ENCODE assay signal across 8 mouse cellular contexts in the genomic region with DNA sequence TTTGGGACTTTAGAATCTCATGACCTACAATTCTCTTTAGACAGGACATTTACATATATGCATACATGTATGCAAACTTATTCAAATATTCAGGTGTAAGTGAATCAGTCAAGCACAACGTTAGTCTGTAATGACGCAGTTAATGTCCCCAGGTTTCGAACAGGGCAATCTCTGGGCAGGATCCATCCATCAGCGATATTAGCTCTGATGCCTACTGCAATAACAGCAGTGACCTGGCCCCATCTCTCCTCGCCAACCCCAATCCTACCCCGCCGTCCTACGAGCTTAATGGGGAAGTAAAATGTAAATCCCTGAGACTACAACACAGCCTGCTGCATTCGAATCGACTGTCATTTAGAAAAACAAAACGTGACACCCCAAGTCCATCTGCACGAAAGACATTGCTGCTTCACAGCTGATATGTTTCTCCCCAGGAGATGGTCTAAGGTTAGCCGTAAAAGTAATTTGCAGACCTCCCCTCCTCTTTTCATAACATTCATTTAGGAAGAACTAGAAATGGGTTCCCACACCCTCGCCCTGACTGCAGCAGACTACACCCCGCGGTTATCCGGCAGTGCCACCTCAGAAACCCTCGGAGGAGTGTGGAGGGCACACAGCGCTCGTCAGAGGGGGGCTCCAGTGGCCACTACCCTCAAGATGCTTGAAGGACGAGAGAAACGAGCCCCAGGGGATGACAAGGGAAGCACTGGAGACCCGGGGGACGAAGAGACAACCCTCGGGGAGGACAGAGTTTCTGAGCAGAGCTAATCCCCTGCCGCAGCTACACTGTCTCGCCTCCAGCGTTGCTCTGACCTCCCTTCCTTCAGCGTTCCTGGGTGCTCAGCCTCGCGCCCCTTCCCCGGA. TPM values are rescaled to one million over a fixed set of nuclear protein-coding genes. Genes with fewer than 3 reads are reported as not detected.
DNase-seq lines count a peak whose midpoint lies in the region; ATAC-seq and TF ChIP-seq lines count a peak whose summit lies in the region.

No protein-coding gene starts in this region.

- 2% methylated on average over 32 of the region's 32 CpGs for WGBS in embryonic facial prominence, embryonic 15.5 days

- H3K27ac ChIP-seq in embryonic facial prominence, embryonic 15.5 days (replicated peaks): peak overlapping the region; percentile 48

- peak overlapping the region; percentile 93 for H3K9ac ChIP-seq in embryonic facial prominence, embryonic 15.5 days

- no peaks in the 10 kb centered on the region for H3K9me3 ChIP-seq in embryonic facial prominence, embryonic 15.5 days (replicated peaks)

- CTCF ChIA-PET in Patski (lab: Charles Lee): interaction anchor here (0.8 kb wide), 1 partner anchor 27 kb away, joined by 3 read pairs; no protein-coding TSS in a partner anchor

- H3K4me1 ChIP-seq in embryonic facial prominence, embryonic 15.5 days: peaks cover 13% of the 10 kb centered on the region

- H3K4me2 ChIP-seq in embryonic facial prominence, embryonic 15.5 days (replicated peaks): peak overlapping the region; percentile 69

- peak; percentile 19 to 50 for DNase-seq in left cerebral cortex, adult 18-20 months (ENCODE audit: low spot score in 2 of 2)
- no peak for DNase-seq in left cerebral cortex, postnatal 36 days (ENCODE audit: low spot score in 2 of 2)
- DNase-seq in Patski (ENCODE audit: low read depth, low spot score): no peak
- peak; percentile 21 for DNase-seq in lung, postnatal 14 days
- peak; percentile 15 to 30 for DNase-seq in spleen, adult 18-20 months
- no peak for DNase-seq in layer of hippocampus, postnatal 14 days (ENCODE audit: low spot score in 2 of 2)

- POLR2A ChIA-PET in Patski (lab: Charles Lee): no interaction called here

- no peak for TF ChIP-seq CTCF in Patski (IDR thresholded peaks at IDR 0.05)

- H3K4me3 ChIP-seq in embryonic facial prominence, embryonic 15.5 days (replicated peaks): peak overlapping the region; percentile 81

- no peaks in the 10 kb centered on the region for H3K27me3 ChIP-seq in Patski
- no peaks in the 10 kb centered on the region for H3K27me3 ChIP-seq in embryonic facial prominence, embryonic 15.5 days

- peak; percentile 41 for ATAC-seq in Patski
- peak; percentile 72 for ATAC-seq in embryonic facial prominence, embryonic 15.5 days (ENCODE audit: insufficient number of reproducible peaks, low FRiP score, low TSS enrichment, low read depth)
- peak; percentile 70 for ATAC-seq in inflammation-experienced regulatory T-cells, adult 6 months

- intact Hi-C loops in left cerebral cortex, postnatal 36 days (cut with DNase I): no loop called here

- no peaks in the 10 kb centered on the region for H3K36me3 ChIP-seq in embryonic facial prominence, embryonic 15.5 days

- in situ Hi-C loops in Patski (cut with MboI; ENCODE audit: low pct_unique_long_range_greater_than_20kb): no loop called here

RNA-seq across cellular contexts. Expression of gene Nsf, which starts 0.6 kb away (rescaled TPM):
- 1,000 to 10,000 TPM; 1,028 to 1,036 TPM for total RNA-seq in left cerebral cortex, adult 18-20 months (2021)
- total RNA-seq in left cerebral cortex, postnatal 36 days (2021): 100 to 1,000 TPM; 883 to 922 TPM
- 26.3 TPM for polyA plus RNA-seq in Patski (2021)
- polyA plus RNA-seq in embryonic facial prominence, embryonic 15.5 days (2015; fragmentation: Nextera tagmentation; extraction: Ambion mirVana): 47.0 and 51.4 TPM in 2 replicates
- polyA plus RNA-seq in inflammation-experienced regulatory T-cells, adult 6 months (2017; shearing (Covaris generic)): 10 to 100 TPM; 52.2 to 85.6 (median 76.6) TPM
- 1,000 to 10,000 TPM in 1 of 2 experiments, 100 to 1,000 TPM in 1; 994 to 1,064 TPM for total RNA-seq in layer of hippocampus, postnatal 14 days (2021)

RNA-seq across cellular contexts. Expression of gene Arf2, which starts 13.3 kb away (rescaled TPM):
- total RNA-seq in left cerebral cortex, adult 18-20 months (2021): 10 to 100 TPM; 53.2 to 57.6 TPM
- total RNA-seq in left cerebral cortex, postnatal 36 days (2021): 10 to 100 TPM; 46.4 to 49.9 TPM
- 35.9 TPM for polyA plus RNA-seq in Patski (2021)
- 64.5 and 65.3 TPM in 2 replicates for polyA plus RNA-seq in embryonic facial prominence, embryonic 15.5 days (2015; fragmentation: Nextera tagmentation; extraction: Ambion mirVana)
- polyA plus RNA-seq in inflammation-experienced regulatory T-cells, adult 6 months (2017; shearing (Covaris generic)): 10 to 100 TPM; 12.1 to 14.5 (median 12.6) TPM
- 10 to 100 TPM; 55.8 to 56.2 TPM for total RNA-seq in layer of hippocampus, postnatal 14 days (2021)

Comparison
In these comparisons a context has a peak if more than half of its experiments do, and no peak if none do; other contexts are left out.
1. DNase-seq: peak in left cerebral cortex, adult 18-20 months (2 of 2), lung, postnatal 14 days (single experiment) and spleen, adult 18-20 months (2 of 2); none in left cerebral cortex, postnatal 36 days (0 of 2), Patski (single experiment) and layer of hippocampus, postnatal 14 days (0 of 2).
2. Peak in every context shown above with its lines, with median percentiles within 50 percentile points of each other: ATAC-seq.